Mouse (Mus musculus): ENCODE measurements around the gene Zfp219.
"Not testable (repeated sequence)": the region's sequence is repeated elsewhere in the genome, so short reads cannot be mapped to it uniquely, and the experiment has no call there.

Gene Zfp219

DNA sequence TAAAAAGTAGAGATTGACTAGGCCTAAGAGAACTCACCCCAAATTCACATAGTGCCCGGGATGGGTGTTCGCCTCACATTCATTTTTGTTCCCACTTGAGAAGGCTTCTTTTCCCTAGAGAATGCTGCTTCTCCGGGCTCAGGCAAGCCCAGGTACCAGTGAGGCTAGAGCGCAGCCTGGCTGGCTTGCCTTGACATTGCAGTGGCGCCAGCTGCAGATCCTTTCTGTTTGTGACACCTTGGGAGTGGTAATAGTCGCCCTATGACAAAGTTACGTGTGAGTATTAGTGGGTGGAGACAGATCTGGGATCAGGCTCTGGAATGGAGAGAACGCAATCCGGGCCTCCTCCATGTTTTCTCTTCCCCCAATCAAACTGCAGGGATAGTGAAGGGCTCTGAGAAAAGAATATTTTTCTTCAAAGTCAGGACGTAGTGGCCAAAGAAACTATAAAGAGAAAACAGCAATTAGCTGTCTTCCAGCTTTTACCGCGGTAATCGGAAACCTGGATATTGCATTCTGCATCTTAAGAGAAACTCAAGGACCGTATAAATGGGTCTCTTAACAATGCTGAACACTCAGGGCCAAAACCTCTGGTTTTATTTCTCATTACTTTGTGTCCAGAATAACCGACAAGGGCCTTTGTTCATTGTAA is at the start of gene Zfp219:
Zfp219 (minus strand) TSS at position 248 of the 652 bp plus-strand sequence.
- DNase-seq, result peak; percentile 74

DNA sequence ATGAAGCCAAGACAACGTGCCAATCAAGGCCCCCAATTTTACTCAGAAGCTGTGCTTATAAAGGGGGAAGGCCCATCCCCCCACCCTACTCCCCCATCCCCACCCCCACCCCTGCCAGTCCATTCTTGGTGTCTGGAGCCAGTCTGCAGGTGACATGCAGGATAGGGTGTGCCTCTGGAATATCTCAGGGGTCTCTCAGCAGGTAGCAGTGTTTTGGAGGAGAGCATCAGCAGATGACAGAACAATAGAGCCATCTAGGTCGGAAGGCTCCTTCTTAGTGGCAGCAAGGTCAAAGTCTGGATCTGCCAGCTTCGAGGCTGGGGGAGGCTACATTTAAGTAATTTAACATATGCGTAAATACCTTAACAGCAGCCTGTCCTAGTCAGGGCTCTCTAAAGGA is 45.6 kb upstream of the Zfp219 start:
- no peak for DNase-seq

DNA sequence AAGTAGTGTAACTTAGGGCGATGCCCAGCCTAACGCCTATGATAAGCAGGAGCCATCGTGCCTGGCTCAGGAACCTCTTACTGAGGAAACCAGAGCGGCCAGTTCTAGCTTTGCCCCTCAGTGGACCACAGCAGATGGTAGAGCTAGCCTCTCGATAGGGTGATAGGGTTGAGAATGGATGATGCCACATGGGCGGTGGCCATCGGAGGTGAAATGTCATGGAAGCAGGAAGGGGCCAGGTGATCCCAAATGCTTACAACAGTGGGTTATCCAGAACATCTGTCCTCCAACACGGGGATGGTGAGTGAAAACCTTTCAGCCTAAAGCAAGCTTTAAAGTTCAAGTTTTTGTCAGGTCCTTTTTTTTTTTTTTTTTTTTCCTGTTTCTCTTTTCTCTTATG is 41.3 kb upstream of the Zfp219 start:
- no peak for DNase-seq

DNA sequence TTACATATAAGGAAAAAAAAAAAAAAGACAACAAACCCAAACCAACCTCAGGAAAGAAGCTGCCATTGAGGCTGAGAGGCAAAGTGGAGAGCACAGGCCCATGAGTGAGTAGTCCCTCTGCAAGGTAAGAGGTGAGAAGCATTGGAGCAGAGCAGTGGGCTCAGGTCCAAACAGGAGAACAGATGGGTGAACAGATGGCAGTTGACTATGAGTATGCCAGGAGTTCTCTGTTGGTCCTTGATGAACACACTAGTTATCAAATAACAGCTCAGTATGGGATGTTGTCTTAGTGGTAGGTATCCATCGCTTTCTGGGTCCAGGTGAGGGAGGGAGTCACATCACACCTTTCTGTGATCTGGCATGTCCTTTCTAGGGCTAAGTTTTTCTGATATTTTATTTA is 40.3 kb upstream of the Zfp219 start:
- peak; percentile 22 for DNase-seq

DNA sequence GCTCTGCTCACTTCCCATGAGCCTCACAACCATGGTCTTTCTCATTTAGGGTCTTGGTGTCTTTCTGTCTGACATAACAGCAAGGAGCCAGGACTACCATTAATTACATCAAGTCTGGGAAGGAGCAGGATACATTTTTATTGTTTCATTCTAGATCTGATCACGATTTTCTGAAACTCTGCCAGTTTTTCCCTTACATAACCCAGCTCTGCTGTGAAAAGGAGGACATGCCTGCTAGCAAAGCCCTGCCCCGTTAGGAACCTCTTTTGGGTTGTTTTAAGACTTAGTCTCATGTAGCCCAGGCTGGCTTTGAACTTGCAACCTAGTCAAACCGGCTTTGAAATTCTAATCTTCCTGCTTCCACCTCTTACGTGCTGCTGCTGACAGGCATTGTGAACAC is 39.4 kb upstream of the Zfp219 start:
- no peak for DNase-seq

DNA sequence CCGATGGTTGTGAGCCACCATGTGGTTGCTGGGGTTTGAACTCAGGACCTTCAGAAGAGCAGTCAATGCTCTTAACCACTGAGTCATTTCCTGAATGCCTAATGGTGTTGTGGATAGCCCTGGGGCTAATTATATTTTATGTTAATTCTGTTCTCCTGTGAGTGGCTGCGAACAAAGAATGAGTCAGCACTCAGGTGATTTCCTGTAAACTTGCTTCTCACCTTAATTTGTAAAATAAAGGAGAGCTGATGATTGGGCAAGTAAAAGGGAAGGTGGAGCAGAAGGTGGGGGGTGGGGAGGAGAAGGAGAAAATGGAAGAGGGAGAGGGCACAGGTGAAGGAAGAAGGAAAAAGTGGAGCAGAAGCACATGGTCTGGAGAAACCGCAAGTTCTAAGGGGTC is 32.2 kb upstream of the Zfp219 start:
- DNase-seq, result not testable (repeated sequence)

DNA sequence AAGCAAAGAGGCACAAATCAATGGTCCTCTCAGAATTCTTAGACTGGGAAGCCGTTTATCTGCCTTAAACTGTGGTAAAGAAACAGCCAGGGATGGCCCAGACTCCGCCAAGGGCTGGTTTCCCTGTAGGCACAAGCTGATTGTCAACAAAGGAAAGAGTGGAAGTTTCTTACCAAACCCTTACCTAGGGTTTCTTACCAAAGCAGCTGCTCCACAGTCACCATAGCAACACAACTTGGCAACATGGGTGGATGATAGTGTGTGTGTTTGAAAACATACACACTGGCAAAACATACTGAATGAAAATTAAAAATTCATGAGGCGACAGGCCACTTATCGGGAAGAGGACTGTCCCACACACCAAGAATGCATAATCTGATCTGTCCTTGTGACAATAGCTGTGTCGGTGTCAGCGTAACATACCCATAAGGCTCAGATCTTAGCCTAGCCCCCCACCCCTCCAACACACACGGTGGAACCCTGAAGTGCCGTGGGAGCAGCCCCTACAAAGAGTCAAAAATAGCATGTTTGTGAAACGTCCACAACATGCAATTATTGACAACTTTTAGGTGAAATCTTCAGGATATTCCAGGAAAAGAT is 25.5 kb upstream of the Zfp219 start:
- DNase-seq, result no peak

DNA sequence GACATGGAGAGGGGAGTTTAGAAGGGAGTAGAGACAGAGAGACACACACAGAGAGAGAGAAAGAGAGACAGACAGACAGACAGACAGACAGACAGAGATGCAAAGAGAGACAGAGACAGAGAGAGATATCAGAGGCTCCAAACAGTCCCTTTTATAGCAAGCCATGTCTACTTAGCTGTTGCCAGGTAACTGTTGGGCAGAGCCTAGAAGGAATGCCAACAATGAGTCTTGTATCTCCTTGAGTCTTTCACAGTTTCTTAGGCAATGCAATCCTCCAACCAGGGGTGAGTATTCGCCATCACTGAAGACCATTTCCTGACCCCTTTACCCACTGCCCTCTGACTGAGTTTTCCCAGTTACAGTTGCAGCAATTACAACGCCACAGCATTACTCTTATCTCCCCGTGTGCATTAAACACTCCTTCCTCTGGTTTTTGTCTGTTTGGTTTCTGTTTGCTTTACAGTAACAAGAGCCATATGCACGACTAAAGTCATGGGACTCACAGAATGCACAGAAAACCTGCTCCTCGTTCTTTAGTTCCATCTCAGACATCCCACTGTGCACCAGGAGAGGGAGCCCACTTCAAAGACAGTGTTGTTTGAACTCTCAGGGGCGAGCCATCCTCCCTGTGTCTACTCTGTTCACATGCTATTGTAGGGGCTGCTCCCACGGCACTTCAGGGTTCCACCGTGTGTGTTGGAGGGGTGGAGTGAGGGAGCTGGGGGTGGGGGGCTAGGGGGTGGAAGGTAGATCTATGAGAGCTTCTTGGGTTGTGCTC is 24.6 kb upstream of the Zfp219 start:
- no peak for DNase-seq

DNA sequence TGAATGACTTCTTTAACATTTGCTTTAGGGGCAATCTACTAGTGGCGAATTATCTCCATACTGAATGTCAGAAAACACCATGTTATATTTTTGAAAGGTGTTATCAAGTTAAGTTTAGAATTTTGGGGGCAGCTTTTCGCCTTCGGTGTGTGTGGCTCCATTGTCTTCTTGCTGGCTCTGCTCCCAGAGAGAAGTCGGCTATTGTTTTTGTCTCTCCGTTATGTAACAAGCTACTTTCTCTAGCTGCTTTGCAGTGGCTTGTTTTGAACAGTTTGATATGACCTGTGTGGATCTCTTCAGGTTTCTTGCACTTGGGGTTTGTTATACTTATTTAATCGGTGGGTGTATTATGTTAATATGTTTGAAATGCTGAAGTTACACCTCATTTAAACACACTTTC is 22.9 kb upstream of the Zfp219 start:
- no peak for DNase-seq

DNA sequence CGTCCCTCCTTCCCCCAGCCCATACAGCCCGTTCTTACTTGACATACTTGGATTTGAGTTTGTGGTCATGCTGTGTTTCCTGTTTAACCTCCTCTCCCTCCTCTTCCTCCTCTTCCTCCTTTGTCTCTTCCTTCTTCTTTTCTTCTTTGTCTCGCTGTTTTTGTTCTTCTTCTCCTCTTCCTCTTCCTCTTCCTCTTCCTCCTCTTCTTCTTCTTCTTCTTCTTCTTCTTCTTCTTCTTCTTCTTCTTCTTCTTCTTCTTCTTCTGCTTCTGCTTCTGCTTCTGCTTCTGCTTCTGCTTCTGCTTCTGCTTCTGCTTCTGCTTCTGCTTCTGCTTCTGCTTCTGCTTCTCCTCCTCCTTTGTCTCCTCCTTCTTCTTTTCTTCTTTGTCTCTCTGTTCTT is 21.8 kb upstream of the Zfp219 start, which contains the start of gene Olfr221:
Olfr221 (minus strand) TSS at position 101 of the 400 bp plus-strand sequence.
- not testable (repeated sequence) for DNase-seq

DNA sequence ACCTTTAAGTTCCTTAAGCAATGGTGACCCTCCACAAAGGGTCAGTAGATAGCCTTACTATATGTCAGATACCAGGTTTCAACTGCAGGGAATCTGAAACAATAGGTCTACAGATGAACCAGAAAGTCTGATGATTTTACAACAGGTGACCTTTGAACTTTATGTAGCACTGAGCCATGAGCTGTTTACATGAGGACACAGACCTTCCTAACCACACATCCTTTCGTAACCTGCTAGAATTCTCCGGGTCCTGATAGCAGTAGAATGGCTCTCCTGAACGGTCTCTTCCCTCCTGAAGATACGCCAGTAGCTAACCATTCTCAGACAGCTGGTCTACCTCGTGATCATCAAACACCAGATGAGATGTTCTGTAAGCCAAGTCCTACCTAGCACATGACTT is 18.8 kb upstream of the Zfp219 start:
- no peak for DNase-seq

DNA sequence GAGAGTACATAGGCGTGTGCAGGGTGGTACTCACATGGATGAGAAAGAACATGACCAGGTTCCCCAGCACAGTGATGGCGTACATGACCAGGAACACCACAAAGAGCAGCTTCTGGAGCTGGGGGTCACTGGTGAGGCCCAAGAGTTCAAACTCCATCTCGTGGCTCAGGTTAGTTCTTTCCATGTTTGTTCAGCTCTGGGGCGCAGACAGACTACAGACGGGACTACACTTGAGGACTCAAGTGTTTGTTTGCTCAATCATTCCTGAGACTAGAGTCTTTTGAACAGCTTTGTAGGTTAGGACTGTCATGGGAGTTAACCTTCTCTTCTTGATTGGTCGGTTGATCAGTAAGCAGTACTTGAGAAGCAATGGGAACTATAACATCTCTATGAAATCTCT is 15.4 kb upstream of the Zfp219 start:
- DNase-seq, result no peak

DNA sequence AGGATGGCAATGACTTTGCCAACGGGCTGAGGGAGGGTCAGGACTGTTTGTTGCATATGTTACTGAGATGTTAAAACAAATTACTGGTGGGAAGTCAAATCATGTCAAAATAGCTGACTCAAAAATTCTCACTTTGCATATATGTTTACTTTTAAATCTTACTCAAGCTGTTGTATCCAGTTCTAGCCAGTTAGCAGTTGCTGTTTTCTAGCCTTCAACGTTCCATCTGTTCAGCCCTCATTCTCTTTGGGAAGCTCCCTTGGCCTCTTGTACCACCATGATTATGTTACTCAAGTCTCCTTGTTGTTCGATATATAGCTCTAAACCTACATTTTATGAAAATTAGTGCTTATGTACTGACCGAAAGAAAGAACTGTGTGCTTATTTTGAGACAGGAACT is 5.8 kb upstream of the Zfp219 start:
- DNase-seq, result no peak

DNA sequence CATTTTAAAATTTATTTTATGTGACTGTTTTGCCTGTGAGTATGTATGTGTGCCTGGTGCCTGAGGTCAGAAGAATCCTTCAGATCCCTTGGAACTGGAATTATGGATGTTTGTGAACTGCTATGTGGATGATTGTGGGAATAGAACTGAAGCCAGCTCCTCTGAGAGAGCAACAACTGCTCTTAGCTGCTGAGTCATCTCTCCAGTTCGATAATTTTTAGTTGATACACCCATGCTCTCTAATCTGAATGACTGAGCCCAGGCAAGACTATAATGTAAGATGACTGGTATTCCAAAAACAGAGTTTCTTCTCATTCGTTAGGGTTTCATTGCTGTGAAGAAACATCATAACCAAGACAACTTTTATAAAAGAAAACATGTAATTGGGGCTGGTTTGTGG is 3.6 kb upstream of the Zfp219 start:
- no peak for DNase-seq

DNA sequence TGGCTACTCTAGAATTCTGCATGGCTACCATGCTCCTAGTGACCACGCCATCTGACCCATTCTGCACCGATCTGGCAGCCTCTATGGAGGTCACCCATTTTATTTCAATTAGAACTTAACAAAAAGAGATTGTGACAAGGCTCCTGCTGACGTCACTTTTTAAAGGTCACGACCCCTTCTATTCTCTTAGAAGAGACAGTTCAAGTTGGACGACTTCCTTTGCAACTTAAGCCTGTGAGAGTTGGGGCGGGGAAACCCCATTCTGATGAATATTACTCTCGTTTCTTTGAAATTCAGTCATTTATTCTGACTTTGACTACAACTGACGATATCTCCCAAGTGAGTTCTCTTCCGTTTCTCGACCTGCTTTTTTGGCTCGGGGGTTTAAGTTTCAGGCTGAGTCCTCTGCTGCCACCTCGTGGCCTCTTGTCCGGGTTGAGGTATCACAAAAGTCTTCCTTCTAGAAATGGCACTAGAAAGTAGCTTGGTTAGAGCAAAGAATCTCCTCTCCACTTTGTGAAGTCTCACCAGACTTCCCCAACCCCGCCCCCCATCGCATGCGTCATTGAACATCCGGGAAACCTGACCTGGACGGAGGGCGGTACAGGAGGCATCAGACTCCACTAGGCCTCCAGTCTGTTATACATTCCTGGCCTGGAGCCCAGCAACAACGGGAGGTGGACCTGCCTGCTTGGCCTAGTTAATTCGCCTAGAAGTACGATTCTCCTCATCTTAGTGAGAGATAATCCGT is 2.4 kb upstream of the Zfp219 start:
- DNase-seq, result peak; percentile 81

DNA sequence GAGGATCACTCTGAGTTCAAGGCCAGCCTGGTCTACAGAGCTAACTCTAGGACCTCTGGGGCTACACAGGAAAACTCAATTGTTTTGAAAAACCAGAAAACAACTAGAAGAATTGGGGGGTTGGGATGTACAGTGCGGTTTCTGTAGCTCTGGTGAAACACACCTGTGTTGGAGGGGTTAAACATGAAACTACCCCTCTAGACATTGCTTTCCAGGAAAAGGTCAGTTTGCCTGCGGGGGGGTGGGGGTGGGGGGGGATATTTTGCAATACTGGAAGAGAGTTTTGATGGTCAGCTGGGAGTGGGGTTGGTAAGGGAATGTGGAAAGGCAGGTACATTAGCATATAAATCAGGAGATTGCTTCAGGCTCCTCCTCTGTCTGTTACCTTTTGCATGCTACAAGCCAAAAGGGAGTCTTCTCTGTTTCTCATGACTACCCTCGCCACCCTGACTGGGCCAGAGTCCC is 1.7 kb upstream of the Zfp219 start:
- DNase-seq, result no peak

DNA sequence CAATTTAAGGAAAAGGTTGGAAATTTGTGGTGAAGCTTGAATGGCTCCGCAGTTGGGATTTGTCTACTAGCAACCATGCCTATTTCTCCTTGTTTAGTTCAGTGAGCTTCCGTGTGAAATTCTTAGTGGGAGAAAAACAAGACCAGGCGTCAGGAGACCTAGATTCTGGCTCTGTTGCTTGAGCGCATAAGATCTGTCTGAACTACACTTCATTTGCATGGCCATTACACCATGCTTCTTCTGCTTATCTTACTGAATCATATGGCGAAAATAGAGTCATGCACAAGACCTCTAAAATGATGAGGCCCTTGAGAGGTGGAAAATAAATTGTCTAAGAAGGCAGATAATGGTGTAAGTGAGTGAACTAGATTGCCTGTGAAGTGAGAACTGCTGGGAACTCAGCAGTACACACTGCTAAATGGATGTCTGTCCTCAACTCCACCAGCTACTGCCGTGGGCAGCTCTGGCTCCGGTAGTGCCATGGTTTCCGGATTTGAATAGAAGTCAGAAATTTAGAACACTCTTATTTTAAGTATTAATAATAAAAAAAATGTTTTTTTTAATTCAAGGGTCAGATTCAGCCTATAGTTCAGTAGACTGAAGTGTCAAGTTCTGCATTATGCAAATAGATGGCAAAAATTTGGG is 1.2 kb upstream of the Zfp219 start:
- no peak for DNase-seq

DNA sequence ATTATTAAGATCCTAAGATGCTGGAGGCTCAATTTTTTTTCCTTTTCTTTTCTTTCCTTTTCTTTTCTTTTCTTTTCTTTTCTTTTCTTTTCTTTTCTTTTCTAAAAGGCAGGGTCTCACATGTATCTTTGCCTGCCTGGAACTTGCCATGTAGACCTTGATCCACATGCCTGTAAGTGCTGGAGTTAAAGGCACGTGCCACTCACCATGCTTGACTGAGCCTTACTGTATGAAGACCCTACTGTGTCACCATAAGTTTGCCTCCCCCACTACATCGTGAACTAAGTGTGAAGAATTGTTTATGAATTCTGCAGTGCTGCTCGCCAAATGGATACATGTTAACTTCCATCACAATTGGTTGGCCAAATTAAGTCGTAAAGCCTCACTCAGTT is 601 bp upstream of the Zfp219 start:
- DNase-seq, result no peak

DNA sequence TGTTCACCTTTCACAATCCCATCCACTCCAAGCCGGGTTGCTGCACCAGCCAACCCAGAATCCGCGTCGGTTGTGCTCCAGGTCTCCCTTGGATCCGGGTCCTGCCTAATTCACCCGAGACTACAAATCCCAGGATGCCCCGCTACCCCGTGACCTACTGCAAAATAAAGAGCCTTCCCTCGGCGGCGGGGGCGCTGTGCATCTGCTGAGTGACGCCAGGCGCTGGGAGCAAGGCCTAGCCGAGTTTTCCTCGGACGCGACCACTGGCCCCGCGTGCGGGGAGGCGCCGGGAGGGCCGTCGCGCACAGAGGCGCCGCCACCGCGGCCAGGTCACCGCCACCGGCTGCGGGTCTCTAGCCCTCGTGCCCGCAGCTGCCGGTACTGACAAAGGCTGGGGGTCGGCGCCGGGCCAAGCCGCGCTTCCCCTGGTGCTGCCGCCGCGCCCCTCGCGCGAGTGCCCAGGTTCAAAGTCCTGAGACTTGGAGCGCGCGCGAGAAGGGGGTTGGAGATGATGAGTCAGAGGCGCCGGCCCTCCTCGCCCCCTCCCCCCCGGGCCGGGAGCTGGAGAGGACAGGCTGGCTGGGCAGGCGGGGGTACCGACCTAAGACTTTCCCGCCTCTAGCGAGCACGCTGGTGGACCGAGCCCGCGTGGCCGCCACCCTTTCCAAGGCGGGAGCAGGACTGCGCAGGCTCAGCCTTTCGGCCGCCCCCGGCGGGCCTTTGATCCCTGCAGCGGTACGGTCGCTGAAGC is 768 bp downstream of the Zfp219 start:
- peak; percentile 98 for DNase-seq

DNA sequence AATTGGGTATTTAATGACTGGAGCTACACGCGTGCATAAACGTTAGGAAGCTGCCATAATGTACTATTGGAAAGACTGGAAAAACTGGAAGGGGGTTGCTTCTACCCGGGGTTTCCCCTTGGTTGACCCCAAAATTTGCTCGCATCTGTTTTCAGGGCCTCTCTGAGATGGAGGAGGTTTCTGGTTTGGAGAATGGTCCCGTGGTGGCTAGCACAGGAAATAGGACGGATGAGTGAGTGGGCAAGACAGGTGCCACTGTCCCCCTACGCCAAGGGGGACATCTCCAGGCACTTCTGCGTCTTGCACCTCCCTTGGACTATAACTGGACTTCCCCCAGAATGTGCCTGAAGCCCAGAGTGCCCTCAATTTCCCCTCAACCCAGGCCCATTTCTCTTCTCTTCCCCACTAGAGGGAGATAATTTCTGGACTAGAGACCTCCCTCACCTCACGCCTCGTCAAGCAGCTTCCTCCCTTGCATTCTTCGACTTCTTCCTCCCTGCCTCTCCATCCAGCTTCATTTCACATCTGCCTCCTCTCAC is 1.4 kb downstream of the Zfp219 start:
- no peak for DNase-seq

DNA sequence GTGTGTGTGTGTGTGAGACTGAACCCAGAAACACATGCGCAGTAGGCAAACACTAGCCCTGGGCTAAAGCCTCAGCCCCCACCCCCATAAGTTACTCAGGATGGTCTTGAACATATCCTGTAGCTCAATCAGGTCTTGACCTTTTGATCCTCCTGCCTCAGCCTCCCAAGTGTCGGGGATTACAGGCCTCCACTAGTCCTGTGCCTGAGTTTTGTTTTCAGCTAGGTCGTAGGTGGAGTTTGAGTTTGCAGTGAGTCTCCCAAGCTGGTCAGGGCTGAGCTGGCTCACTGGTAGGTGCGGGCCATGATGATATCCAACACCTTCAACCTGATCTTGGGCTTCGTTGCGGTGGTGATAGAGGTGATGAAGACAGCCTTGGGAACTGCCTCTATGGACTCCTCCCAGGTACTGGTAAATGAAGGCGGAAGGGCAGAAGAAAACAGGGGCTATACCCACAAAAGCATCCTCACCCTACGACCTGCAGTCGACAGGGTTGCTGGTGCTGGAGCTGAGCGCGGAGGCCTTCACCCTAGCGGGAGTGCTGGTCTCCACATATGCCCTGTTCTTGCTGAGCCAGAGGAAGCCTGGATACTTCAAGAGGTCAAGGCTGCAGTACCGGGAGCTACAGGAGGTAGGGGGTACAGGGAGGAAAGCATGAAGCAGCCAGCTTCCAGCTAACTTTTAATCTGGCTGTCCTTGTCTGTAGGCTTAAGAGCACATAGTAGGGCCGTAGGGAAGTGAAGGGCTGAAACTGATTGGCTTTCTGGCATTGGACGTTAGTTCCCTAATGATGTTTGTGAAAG is 2.1 kb downstream of the Zfp219 start:
- DNase-seq, result no peak

Measured in layer of hippocampus, adult 9-11 months (tissue).